Mouse (Mus musculus) myocyte (in vitro differentiated cells): ENCODE measurements around the gene Pcnp.

Source experiments
- CEBPB ChIP-seq: IDR thresholded peaks from 2 replicates; pipeline ENCODE4 v1.6.1; 2011; ENCODE audit warnings: mild to moderate bottlenecking, moderate library complexity; ENCODE audit not compliant: poor library complexity, insufficient read depth, severe bottlenecking
- E2F4 ChIP-seq: IDR thresholded peaks from one replicate; pipeline ENCODE4 v1.6.1; 2011; ENCODE audit warnings: mild to moderate bottlenecking, control low read depth, moderate library complexity; ENCODE audit not compliant: insufficient read depth
- MAX ChIP-seq: IDR thresholded peaks from one replicate; pipeline ENCODE4 v1.6.1; 2011; ENCODE audit warnings: low read depth, mild to moderate bottlenecking, control low read depth
- MYOD1 ChIP-seq, 3 experiments: IDR thresholded peaks; one replicate each; pipeline ENCODE4 v1.6.1; 2011; ENCODE audit warnings: control low read depth in 2 of 3, low read depth in 2 of 3, mild to moderate bottlenecking in 2 of 3, moderate library complexity in 1 of 3; ENCODE audit not compliant: insufficient read length in 2 of 3, control insufficient read depth in 1 of 3
- MYOG ChIP-seq, 3 experiments: IDR thresholded peaks; one replicate each; pipeline ENCODE4 v1.6.1; 2011; ENCODE audit warnings: control low read depth in 2 of 3, low read depth in 2 of 3, mild to moderate bottlenecking in 2 of 3; ENCODE audit not compliant: insufficient read length in 2 of 3, control insufficient read depth in 1 of 3, insufficient read depth in 1 of 3
- POLR2A ChIP-seq: IDR thresholded peaks from one replicate; pipeline ENCODE4 v1.6.1; 2011; ENCODE audit warnings: low read depth, mild to moderate bottlenecking, control low read depth, moderate library complexity; ENCODE audit not compliant: insufficient read length
- POLR2AphosphoS2 ChIP-seq: IDR thresholded peaks from one replicate; pipeline ENCODE4 v1.6.1; 2011; ENCODE audit warnings: low read depth, control low read depth; ENCODE audit not compliant: insufficient read length
- REST ChIP-seq: IDR thresholded peaks from one replicate; pipeline ENCODE4 v1.6.1; 2011; ENCODE audit warnings: mild to moderate bottlenecking, control low read depth, moderate library complexity; ENCODE audit not compliant: insufficient read depth, insufficient read length
- USF1 ChIP-seq: IDR thresholded peaks from one replicate; pipeline ENCODE4 v1.6.1; 2011; ENCODE audit warnings: low read depth, mild to moderate bottlenecking, control low read depth, moderate library complexity

GRCm38 (mm10) chr16:56074565-56074964, 45.0 kb upstream of the Pcnp start:
- TF ChIP-seq MAX (no peak), E2F4 (no peak), POLR2A (no peak), CEBPB (no peak), POLR2AphosphoS2 (no peak), USF1 (no peak), MYOG (IDR thresholded peaks at IDR 0.05; ENCODE audit: control insufficient read depth in 1 of 3, insufficient read depth in 1 of 3, insufficient read length in 2 of 3, low read depth in 2 of 3) (no peak), MYOD1 (IDR thresholded peaks at IDR 0.05; ENCODE audit: control insufficient read depth in 1 of 3, insufficient read length in 2 of 3, low read depth in 2 of 3) (no peak), REST (no peak)
